Mouse (Mus musculus) erythroblast, embryonic 14.5 days (primary cell): ENCODE measurements around the gene Fyn.

ENCODE experiments used
- GATA1 ChIP-seq: IDR thresholded peaks from 2 replicates; pipeline ENCODE4 v1.6.1; 2012; ENCODE audit warnings: low read length, inconsistent platforms, mixed read lengths
- TAL1 ChIP-seq: IDR thresholded peaks from 3 replicates; pipeline ENCODE4 v1.6.1; 2012; ENCODE audit warnings: low read length, inconsistent platforms, mixed read lengths

DNA sequence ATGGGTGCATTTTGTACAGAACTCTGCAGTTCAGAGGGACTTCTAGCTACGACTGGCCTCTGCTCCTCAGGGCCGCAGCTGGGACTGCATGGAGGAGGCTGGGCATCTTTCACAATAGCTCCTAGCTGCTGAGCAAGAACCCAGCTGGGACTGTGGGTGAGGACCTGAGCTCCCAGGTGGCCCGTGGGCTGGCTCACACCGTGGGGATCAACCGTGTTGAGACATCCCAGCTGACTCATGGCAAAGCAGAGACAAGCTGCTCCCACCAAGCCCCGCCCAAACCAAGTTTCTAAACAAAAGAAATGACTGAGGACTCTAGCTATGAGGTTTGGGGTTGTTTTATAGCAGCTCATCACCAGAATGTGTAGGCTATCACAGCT, 204.0 kb downstream of the Fyn start:
- TF ChIP-seq TAL1 (no peak), GATA1 (no peak)
